Mouse (Mus musculus): ENCODE results near the gene H2afx. TPM values are rescaled to one million over a fixed set of nuclear protein-coding genes. Genes with fewer than 3 reads are reported as not detected.
"Not testable (repeated sequence)": the region's sequence is repeated elsewhere in the genome, so short reads cannot be mapped to it uniquely, and the experiment has no call there.

The H2afx gene
- total RNA-seq (2022), result 10 to 100 TPM; 10.5 to 12.3 (median 11.4) TPM

DNA sequence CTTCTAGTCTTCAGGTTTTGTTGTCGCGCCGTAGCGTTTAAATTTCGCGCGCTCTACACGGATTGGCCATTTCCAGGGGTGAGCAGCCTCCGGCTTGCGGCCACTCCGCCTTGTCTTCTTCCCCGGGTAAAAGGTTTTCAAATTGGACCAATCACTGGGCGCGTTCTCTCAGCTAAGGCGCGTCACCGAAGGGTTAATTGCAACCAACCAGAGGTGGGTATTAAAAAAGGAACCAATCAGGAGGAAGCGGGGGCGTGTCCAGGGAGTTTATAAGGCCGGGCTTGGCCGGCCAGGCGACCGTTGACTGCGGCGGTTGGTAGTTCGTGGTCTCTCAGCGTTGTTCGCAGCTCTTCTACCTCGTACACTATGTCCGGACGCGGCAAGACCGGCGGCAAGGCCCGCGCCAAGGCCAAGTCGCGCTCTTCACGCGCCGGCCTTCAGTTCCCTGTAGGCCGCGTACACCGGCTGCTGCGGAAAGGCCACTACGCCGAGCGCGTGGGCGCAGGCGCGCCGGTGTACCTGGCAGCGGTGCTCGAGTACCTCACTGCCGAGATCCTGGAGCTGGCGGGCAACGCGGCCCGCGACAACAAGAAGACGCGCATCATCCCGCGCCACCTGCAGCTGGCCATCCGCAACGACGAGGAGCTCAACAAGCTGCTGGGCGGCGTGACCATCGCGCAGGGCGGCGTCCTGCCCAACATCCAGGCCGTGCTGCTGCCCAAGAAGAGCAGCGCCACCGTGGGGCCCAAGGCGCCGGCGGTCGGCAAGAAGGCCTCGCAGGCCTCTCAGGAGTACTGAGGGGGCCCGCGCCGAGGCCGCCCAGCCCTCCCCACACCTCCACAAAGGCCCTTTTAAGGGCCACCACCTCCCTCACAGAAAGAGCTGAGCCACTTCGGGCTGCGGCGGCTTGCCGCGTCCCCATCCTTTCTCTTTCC, at the start of gene H2afx:
H2afx (plus strand) TSS at position 299 of the 935 bp plus-strand sequence.
- peak; percentile 100 for DNase-seq (ENCODE audit: low spot score)

DNA sequence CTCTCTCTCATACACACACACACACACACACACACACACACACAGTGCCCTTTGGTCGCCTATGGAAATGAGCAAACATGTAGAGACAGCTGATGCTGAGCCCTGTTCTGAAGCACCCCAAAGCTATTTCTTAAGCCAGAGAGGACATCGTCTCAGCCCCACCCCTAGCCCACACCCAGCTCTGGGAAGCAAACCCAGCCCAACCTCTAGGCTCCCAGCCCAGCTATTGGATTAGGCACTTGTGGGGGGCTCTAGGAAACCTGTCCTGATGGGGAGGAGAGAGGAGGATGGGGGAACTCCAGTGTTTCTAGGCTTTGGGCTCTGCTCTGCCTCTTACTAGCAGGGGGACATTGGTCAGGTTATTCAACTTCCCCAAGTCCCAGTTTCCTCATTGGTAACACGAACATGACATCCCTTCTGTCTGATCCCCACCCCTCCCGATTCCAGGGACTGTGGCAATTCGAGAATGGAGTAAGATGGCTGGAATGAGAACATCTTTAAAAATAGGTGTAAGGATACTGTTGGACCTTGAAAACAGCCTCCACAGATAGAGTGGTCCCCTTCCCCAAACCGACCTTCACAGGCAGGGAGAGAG, 48.1 kb upstream of the H2afx start:
- DNase-seq (ENCODE audit: low spot score), result no peak

DNA sequence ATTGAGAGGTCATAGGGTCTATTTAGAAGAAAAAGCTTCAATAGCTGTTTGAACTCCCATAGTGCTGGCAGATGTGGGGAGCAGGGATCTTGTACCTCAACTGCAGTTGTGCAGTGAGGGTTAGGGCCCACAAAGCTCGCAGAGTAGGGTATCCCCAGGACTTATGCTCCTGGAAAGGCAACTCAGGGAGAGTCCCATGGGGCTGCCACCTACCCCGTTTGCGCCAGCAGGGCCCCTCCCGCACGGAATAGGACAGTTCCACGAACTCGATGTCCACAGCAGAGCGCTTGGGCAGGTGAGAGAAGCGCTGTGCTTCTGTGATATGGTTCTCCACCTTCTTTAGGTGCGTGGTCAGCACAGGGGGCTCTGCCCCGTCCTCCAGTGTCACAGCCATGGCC, 47.5 kb upstream of the H2afx start:
- DNase-seq (ENCODE audit: low spot score), result no peak

DNA sequence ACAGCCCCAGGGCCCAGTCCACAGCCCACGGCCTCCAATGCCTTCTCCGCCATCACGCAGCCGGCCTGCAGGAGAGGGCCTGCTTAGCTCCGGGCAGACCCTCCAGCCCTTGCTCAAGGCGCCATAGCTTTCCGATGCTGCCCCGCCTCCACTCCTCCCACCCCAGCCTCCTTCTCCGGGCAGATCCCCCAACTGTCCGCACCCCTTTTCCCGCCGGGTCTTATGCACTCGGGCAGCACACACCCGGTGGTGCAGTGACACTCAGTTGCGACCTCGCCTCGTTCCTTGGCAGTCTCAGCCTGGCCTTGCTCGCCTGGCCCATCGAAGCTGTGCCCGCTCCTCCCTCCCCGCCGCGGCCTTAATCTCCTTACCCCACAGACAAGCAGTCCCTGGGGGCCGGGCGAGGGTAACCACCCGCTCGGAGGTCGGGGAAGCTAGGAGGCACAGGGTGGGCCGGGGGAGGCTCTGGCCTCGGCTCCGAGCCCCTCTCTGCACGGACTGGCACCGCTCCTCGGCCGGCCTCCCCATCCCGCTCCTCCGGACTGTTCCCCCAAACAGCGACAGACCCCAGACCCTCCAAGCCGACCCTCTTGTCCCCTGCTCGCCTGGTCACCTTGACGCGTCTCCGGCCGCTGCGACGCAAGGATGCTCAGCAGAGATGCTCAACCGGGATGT, 47.0 kb upstream of the H2afx start:
- DNase-seq (ENCODE audit: low spot score), result no peak

DNA sequence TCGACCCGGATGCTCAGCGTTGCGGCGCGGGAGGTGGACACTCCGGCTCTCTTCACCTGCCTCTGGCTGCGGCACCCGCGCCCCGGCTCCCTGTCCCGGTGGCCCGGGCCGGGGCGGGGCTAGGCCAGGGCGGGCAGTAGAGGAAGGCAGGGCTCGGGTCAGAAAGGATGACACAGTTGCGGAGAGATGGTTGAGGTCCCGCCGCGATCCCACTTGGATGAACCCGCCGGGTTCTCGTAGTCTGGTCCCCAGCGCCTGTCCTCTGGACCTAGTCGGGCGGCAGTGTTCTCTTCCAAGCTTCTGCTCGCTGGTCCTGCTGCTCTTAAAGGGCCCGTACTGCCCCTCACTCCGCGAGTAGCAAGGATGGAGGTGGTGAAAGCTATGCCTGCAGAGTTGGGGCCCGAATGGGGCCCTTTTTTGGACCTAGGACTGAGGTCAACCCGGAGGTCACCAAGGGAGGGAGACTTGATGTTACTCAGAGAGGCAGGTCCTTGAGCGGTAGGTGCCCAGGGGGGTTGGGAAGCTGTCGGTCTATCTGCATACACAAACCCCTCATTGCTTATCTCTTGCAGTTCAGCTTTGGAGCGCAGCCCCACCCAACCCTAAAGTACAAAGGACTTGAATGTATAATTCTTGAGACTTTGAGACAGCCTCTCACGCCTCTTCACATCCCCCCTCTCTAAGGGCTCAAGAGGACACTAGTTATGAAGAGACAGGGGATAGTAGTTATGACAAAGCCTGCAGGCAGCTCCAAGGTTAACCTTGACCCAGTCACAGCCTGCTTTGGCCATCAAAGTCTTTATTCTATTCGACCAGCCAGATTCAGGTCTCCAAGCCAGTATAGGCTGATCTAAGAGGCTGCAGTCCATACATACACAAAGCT, 46.2 kb upstream of the H2afx start, which contains the start of gene Abcg4:
Abcg4 (minus strand) TSS at position 540 of the 883 bp plus-strand sequence.
- no peak for DNase-seq (ENCODE audit: low spot score)

DNA sequence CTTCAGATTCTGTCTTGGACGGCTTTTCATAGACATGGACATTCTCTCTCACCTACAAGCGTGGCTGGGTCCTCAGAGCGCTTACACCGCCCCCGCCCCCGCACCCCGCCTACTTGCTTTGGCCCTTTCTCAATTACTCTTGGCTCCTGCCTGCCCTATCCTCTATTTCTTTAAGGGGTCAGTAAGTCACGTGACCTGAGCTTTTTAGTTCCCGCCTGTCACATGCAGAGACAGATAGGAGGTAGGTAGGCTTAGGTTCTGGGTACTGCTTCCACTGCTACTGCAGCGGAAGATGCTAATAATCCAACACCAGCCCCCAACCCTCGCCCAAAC, 45.6 kb upstream of the H2afx start:
- no peak for DNase-seq (ENCODE audit: low spot score)

DNA sequence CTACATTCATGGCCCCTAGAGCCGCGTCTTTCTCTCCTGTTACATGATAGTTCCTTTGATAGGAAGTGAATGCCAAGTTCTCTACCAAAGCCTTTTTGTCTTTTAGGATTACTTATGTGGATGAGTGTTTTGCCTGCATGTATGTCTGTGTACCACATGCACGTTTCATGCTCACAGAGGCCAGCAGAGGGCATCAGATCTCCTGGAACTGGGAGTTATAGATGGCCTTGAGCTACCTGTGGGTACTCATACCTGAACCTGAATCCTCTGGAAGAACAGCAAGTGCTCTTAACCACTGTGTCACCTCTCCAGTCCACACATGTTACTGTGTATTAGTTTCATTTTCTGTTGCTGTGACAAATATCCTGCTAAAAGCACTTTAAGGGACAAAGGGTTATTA, 42.0 kb upstream of the H2afx start:
- peak; percentile 33 for DNase-seq (ENCODE audit: low spot score)

DNA sequence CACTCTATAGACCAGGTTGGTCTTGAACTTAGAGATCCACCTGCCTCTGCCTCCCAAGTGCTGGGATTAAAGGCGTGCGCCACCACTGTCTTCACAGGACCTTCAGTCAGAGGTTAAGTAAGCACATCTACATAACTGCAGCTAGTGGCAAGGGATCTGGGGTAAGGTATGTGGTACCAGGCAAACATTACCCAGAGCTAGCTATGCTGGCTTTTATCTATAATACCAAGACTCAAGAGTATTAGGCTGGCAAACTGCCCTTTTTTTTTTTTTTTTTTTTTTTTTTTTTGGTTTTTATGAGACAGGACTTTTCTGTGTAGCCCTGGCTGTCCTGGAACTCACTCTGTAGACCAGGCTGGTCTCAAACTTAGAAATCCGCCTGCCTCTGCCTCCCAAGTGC, 34.5 kb upstream of the H2afx start:
- not testable (repeated sequence) for DNase-seq (ENCODE audit: low spot score)

DNA sequence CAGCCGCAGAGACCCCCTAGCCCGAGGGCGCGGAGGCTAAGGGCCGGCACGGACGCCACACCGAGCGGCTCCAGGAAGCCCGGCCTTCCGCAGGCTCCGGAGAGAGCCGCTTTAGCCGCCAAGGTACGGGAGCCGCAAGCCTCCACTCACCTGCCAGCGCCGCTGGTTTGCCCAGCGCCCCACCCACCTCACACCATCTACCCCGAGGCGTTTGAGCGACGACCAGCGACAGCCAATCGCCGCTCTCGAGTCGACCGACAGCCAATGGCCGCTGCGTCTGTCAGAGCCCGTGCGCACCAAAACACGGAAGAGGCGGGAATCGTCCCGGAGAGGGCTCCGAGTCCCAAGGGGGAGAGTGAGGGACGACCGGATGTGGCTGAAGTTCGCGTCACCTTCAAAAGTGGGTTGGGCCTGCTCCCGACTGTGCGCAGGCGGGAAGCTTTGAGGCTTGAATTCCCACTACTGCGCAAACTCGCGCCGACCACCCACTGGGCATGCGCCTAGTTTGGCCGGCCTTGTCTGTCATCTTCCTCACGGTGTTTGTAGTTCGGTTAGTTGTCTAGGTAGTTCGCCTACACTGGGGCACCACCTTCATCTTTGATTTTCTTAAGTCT, 28.9 kb upstream of the H2afx start, which contains the start of gene Hinfp:
Hinfp (minus strand) TSS at position 206 of the 614 bp plus-strand sequence.
- DNase-seq (ENCODE audit: low spot score), result peak; percentile 99

DNA sequence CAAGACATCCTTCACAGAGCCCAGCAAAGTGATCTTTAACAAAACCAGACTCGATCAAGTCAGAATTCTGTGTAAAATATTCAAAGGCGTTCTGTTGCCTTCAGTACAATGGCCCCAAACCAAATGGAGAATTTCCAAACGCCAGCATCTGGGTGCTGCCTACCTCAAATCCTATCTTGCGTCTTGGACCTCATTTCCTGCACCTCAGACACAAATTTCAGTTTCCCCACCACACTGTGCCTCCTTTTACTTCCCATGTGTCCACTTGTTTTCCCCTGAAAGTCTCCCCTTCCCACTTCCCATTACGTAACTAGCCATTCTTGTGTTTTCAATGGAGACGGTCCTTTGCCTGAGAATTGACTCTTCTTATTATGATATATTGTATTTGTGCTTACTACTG, 28.0 kb upstream of the H2afx start:
- no peak for DNase-seq (ENCODE audit: low spot score)

DNA sequence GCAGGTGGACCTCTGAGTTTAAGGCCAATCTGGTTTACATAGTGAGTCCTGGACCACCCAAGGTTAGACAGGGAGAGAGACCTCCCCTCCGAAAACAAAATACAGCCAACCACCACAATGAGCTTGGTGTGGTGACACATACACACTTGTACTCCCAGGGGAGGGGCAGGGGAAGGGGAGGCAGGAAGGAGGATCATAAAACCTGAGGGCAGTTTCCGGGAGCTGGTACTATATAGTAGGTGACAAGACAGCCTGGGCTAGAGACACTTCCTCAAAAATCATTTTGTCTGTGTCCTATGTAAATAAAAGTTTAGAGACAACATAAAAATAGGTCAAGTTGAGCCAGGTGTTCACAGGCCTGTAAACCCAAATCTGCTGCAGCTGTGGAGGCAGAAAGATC, 27.2 kb upstream of the H2afx start:
- DNase-seq (ENCODE audit: low spot score), result no peak

DNA sequence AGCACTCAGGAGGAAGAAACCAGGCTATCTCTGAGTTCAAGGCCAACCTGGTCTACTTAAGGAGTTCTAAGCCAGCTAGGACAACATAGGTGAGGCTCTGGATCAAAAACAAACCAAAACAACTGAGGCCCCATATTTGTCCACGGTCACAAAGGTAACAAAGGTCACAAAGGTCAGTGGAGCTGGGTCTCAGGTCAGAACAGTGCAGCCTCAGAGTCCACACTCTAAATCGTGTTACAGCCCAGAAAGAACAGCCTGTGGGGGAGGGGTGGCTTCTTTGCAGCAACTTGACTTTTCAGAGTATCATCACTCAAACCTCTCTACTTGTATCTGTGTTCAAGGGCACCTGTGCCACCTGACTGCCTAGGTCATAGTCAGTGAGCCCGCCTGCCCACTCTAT, 24.7 kb upstream of the H2afx start:
- DNase-seq (ENCODE audit: low spot score), result no peak

DNA sequence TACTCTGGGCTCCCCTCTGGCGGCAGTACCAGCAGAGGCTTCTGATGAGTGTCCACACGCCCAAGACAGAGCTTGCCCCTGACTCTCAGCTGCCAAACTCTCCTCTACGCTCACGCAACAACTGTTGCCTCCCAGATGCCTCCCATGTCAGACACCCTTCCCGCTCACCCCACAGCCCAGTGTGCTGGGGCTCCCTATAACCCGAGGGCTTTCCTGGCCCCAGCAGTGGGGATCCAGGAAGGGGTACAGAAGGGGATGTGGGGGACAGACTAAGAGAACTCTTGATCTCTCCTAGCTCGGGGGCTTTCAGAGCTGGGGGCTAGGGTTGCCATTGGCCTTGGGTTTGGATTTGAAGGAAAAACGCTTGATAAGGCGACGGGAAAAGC, 23.8 kb upstream of the H2afx start:
- no peak for DNase-seq (ENCODE audit: low spot score)

DNA sequence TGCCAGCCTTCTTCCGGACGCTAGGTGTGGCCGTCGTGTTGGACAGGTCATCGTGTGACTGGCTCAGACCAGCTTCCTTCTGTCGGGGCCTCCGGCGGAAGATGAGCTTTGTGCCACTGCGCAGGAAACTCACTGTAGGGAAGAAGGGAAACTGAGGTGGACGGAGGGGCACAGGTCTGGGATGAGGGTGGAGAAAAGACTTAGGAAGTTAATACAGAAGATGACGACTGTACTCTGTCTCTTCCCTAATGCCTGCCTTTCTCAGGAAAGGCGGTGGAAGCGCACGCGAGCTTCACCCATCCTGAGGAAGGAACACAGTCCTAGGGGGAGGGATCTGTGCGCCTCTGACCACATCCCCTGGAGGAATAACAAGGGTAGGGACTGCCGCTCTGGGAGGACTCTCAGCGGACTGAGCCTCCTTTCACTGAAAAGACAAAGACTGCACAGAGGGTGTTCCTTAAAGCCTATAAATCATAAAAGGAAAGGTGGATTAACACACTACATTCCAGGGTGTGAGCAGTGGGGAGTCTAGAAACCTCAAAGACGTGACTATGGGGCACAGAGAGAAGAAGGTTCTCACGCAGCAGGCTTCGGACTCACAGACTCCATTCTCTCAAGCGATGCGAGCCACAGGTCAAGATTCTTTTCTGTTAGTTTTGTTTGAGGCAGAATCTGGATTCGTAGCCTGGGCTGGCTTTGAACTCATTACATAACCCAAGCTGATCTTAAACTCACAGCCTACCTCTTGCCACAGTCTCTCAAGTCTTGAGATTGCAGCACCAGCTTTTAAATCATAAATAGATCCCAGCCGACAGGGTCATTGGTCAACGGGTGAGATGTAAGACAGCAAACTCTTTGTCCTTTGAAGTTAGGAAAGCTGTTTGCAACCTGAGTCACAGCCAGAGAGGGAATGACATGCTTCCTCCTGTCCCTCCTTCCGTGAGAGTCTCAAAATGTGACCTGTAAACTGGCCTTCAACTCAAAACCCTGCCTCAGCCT, 23.1 kb upstream of the H2afx start:
- DNase-seq (ENCODE audit: low spot score), result peak; percentile 70

DNA sequence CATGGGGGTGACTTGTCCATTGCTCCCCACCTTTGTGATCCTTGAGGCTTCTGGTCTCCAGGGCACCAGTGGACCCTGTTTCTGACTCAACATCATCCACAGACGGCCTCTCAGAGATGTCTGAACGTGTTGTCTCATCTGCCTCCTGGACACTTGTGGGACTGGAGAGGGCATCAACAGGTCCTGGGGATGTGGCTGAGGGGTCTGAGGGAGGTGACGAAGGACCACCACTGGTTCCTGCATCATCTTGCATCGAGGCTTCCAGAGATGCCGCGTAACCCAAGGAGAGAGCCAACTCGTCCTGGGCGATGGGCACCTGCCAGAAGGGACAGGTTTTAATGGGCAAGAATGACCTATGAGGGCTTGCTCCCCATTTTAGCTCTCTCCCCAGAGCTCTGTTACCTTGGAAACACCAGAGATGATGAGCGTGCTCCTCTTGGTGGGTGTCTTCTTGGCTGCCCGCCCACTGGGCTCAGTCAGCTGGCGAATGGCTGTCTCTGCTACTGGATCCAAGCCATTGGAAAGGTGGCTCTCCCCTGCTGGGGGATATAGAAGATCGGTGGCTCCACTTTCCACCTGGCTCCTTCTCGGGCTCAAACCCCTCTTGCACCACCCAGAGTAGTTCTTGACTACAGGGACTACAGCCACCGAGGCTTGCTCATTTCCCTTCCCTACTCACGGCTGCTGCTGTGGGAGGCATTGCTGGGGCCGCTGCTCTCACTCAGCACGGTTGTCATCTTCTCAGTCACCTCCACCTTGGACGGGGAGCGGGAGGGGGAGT, 20.8 kb upstream of the H2afx start:
- no peak for DNase-seq (ENCODE audit: low spot score)

DNA sequence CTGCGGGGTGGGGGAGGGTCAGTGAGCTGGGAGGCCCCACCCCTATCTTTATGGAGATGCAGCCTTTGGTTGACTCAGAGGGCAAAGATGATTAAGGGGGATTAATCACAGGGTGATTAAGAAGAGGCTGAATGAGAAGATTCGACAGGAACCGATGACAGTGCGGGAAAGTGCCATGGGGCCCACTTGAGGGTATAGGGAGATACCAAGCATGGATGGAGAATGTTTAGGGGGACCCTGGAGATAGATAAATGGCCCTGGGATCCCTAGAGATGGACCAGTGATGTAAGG, 20.3 kb upstream of the H2afx start:
- DNase-seq (ENCODE audit: low spot score), result no peak

DNA sequence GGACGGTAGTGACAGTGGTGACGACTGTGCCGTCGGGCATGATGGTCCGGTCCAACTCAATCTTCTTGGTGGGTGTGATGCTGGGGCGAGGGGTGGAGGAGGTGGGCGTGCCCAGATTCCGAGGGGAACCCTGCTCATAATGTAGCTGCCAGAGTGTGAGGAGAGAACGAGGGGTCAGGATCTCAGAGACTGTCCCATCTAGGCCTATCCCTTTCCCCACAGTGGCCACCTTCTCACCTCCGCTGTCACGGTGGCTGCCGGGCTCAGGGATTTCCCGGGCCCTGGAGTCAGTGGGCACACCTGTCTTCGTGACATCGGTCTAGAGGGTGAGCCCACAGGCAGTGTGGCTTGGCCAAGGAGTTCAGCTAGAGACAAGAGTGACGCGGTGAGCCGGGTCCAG, 19.6 kb upstream of the H2afx start:
- DNase-seq (ENCODE audit: low spot score), result no peak

DNA sequence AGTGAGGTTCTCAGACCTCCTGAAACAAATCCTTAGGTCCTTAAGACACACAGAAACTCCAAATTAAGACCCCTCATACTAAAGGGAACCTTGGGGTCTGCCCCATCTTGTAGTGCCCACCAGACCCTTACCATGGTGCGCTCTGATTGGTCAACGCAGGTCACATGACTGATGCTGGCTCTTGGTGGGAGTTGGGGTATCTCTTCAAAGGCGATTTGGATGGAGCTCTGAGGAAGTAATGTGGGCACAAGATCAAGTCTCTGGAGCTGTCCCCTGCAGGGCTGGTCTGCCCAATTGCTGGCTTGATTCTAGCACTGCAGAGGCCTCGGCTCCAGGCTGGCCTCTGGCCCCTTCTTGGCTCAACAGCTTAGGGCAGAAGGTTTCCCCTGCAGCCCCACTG, 17.0 kb upstream of the H2afx start:
- no peak for DNase-seq (ENCODE audit: low spot score)

DNA sequence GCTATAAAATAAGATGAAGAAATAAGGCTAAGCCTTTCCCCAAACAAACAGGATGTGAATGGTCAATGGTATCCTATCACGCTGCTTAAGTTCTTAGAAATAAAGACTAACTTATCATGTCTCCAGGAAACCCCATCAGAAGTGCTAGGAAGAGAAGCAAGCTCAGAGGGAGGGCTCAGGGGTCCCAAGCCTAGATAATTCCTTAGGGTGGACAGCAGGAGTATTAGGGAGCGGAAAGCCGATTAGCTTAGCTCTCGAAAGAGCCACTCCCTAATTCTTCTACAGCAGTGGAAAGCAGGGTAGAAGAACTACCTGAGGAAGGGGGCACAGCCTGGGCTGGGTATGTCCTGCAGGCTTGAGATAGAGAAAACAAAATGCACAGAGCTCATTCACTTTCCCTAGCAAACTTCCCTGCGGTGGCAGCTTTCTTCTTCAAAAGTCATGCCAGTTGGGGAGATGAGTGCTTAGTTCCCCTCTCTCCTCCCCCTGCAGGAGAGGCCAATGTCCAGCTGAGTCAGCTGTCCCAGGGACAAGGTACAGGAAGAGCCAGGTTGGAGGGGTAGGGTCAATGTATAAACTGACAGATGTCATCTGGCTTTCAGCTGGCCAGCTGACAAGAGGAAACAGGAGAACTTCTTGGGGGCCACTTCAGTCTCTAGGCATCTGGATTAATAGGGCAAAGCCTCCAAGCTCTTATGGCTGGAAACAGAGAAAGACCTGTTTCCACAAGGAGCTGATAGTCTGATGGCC, 16.2 kb upstream of the H2afx start:
- no peak for DNase-seq (ENCODE audit: low spot score)

Measured in heart, adult 8-10 months (tissue).